Mouse (Mus musculus): ENCODE data around the gene Taok3. TPM values are rescaled to one million over a fixed set of nuclear protein-coding genes. Genes with fewer than 3 reads are reported as not detected.

Taok3 gene
- polyA plus RNA-seq, 1 experiment from 2014 or later: 16.1 TPM

DNA sequence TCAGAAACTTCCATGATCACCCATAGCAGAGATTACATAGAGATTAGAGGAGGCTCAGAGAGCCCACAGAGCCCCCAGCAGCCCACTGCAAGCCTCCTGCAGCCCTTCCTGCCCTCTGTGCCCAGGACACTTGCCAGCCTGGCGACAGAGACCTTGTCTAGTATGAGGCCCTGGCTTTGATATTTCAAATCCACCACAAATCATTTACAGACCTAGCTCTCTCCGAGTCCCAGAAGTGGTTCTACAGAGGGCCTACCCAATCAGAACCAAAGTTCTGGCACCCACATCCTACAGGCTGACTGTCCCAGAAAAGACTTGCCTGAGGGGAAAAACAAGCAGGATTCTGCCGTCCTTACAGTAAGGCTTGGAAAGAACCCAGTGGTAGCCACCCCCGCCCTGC, 165.3 kb downstream of the Taok3 start:
- DNase-seq (ENCODE audit: low spot score): no peak
- TF ChIP-seq CTCF (IDR thresholded peaks at IDR 0.05; ENCODE audit: low read depth): no peak
- H3K4me2 ChIP-seq (ENCODE audit: low read length): no peak overlapping the region
- no peaks in the 10 kb centered on the region for H3K27me3 ChIP-seq (ENCODE audit: insufficient read depth, low read length)
- H3K9me3 ChIP-seq (replicated peaks; ENCODE audit: low read length): no peaks in the 10 kb centered on the region
- no peak overlapping the region for H3K4me3 ChIP-seq (replicated peaks; ENCODE audit: low read depth, low read length)
- ATAC-seq (replicated peaks; ENCODE audit: low FRiP score, low read depth): no peak
- 73% methylated on average over 4 of the region's 4 CpGs for WGBS
- no peak overlapping the region for H3K27ac ChIP-seq
- peaks cover 17% of the 10 kb centered on the region; the same call in 1 of the 2 replicates for H3K4me1 ChIP-seq (replicated peaks; ENCODE audit: insufficient read depth, low read length)
- H3K36me3 ChIP-seq (ENCODE audit: insufficient read depth, low read length): peaks cover 12% of the 10 kb centered on the region; the same call in 1 of the 2 replicates
- H3K9ac ChIP-seq (ENCODE audit: low read depth, low read length): no peak overlapping the region

- H3K4me2 ChIP-seq (ENCODE audit: low read length): peak overlapping the region; percentile 86
- no peak overlapping the region for H3K27ac ChIP-seq
- ATAC-seq (replicated peaks; ENCODE audit: low FRiP score, low read depth) (no peak), DNase-seq (ENCODE audit: low spot score) (no peak)
- peaks cover 17% of the 10 kb centered on the region; the same call in 1 of the 2 replicates for H3K4me1 ChIP-seq (replicated peaks; ENCODE audit: insufficient read depth, low read length)
- H3K9ac ChIP-seq (ENCODE audit: low read depth, low read length): peak overlapping the region; percentile 82
- H3K36me3 ChIP-seq (ENCODE audit: insufficient read depth, low read length): peaks cover 11% of the 10 kb centered on the region; the same call in 1 of the 2 replicates
- no peaks in the 10 kb centered on the region for H3K9me3 ChIP-seq (replicated peaks; ENCODE audit: low read length)
- no peaks in the 10 kb centered on the region for H3K27me3 ChIP-seq (ENCODE audit: insufficient read depth, low read length)
- TF ChIP-seq CTCF (IDR thresholded peaks at IDR 0.05; ENCODE audit: low read depth): no peak
- 45% methylated on average over 3 of the region's 3 CpGs for WGBS
- H3K4me3 ChIP-seq (replicated peaks; ENCODE audit: low read depth, low read length): peak overlapping the region; percentile 76
Observed at GRCm38 (mm10) chr5:117286286-117286685, 166.4 kb downstream of the Taok3 start.

- H3K9me3 ChIP-seq (replicated peaks; ENCODE audit: low read length): no peaks in the 10 kb centered on the region
- peak within 1 kb of the TSS; percentile 86 for H3K4me2 ChIP-seq (ENCODE audit: low read length)
- peak within 1 kb of the TSS; percentile 82 for H3K9ac ChIP-seq (ENCODE audit: low read depth, low read length)
Observed at GRCm38 (mm10) chr5:117286831-117287822, 167.2 kb downstream of the Taok3 start, which contains the start of gene Pebp1. Gene Pebp1, minus strand, starts transcription at chr5:117287625.

DNA sequence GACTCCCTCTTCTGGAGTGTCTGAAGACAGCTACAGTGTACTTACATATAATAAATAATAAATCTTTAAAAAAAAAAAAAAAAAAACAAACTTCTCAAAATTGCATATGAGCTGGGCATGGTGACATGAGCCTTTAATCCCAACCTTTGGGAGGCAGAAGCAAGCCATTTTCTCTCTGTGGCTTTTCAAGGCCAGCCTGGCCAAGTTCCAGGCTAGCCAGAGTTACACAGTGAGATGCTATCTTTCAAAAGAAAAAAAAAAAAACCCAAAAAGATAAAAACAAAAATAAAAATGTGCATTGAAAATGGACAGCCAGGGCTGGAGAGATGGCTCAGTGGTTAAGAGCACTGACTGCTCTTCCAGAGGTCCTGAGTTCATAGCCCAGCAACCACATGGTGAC, 169.7 kb downstream of the Taok3 start:
- Histone ChIP-seq H3K9me3 (replicated peaks; ENCODE audit: low read length) (no peaks in the 10 kb centered on the region), H3K27ac (no peak overlapping the region), H3K4me2 (ENCODE audit: low read length) (no peak overlapping the region), H3K9ac (ENCODE audit: low read depth, low read length) (no peak overlapping the region), H3K27me3 (ENCODE audit: insufficient read depth, low read length) (no peaks in the 10 kb centered on the region), H3K36me3 (ENCODE audit: insufficient read depth, low read length) (no peaks in the 10 kb centered on the region), H3K4me1 (replicated peaks; ENCODE audit: insufficient read depth, low read length) (peaks cover 17% of the 10 kb centered on the region; the same call in 1 of the 2 replicates), H3K4me3 (replicated peaks; ENCODE audit: low read depth, low read length) (no peak overlapping the region)
- DNase-seq (ENCODE audit: low spot score) (no peak), ATAC-seq (replicated peaks; ENCODE audit: low FRiP score, low read depth) (no peak)
- TF ChIP-seq CTCF (IDR thresholded peaks at IDR 0.05; ENCODE audit: low read depth): no peak

More at GRCm38 (mm10) chr5:117286831-117287822, 167.2 kb downstream of the Taok3 start, which contains the start of gene Pebp1:
- peak; percentile 98 for DNase-seq (ENCODE audit: low spot score)
- ATAC-seq (replicated peaks; ENCODE audit: low FRiP score, low read depth): peak; percentile 93
- peak within 1 kb of the TSS; percentile 79 for H3K27ac ChIP-seq
- H3K27me3 ChIP-seq (ENCODE audit: insufficient read depth, low read length): no peaks in the 10 kb centered on the region
- WGBS: under 1% methylated on average over 74 of the region's 77 CpGs
- peaks cover 17% of the 10 kb centered on the region; the same call in 1 of the 2 replicates for H3K4me1 ChIP-seq (replicated peaks; ENCODE audit: insufficient read depth, low read length)
- TF ChIP-seq CTCF (IDR thresholded peaks at IDR 0.05; ENCODE audit: low read depth): no peak
- H3K36me3 ChIP-seq (ENCODE audit: insufficient read depth, low read length): 0 out of 2 replicates have a peak, but pooled peaks cover 5% of the 10 kb centered on the region
- H3K4me3 ChIP-seq (replicated peaks; ENCODE audit: low read depth, low read length): peak within 1 kb of the TSS; percentile 76

GRCm38 (mm10) chr5:117290081-117290480, 170.2 kb downstream of the Taok3 start:
- Histone ChIP-seq H3K4me1 (replicated peaks; ENCODE audit: insufficient read depth, low read length) (peaks cover 17% of the 10 kb centered on the region; the same call in 1 of the 2 replicates), H3K4me3 (replicated peaks; ENCODE audit: low read depth, low read length) (no peak overlapping the region), H3K36me3 (ENCODE audit: insufficient read depth, low read length) (no peaks in the 10 kb centered on the region), H3K9me3 (replicated peaks; ENCODE audit: low read length) (no peaks in the 10 kb centered on the region), H3K27ac (no peak overlapping the region), H3K4me2 (ENCODE audit: low read length) (no peak overlapping the region), H3K9ac (ENCODE audit: low read depth, low read length) (no peak overlapping the region), H3K27me3 (ENCODE audit: insufficient read depth, low read length) (no peaks in the 10 kb centered on the region)
- DNase-seq (ENCODE audit: low spot score) (no peak), ATAC-seq (replicated peaks; ENCODE audit: low FRiP score, low read depth) (no peak)
- no peak; the same call in 1 of the 2 replicates for TF ChIP-seq CTCF (IDR thresholded peaks at IDR 0.05; ENCODE audit: low read depth)
- 85% methylated on average over 2 of the region's 2 CpGs for WGBS

DNA sequence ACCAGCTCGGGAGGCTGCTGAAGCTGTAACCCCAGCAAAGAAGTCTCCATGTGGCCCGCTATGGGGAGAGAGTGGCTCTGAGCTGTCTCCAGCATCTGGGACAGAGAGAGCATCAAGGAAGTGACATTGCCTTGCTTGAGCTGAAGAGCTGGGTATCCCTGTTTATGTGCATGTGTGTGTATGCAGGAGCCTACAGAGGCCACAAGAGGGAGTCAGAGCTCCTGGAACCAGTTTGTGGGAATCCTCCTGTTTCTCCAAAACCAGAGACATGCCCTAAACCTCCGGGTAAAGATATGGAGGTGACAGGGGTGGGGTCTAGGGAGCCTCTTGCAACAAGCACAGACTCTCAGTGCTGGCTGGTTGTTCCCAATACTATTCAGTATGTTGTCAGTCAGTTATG, 171.4 kb downstream of the Taok3 start:
- WGBS: 86% methylated on average over 3 of the region's 3 CpGs
- H3K27me3 ChIP-seq (ENCODE audit: insufficient read depth, low read length): no peaks in the 10 kb centered on the region
- TF ChIP-seq CTCF (IDR thresholded peaks at IDR 0.05; ENCODE audit: low read depth): peak; percentile 49
- no peak overlapping the region for H3K9ac ChIP-seq (ENCODE audit: low read depth, low read length)
- ATAC-seq (replicated peaks; ENCODE audit: low FRiP score, low read depth): no peak
- H3K4me3 ChIP-seq (replicated peaks; ENCODE audit: low read depth, low read length): no peak overlapping the region
- no peak overlapping the region for H3K4me2 ChIP-seq (ENCODE audit: low read length)
- H3K36me3 ChIP-seq (ENCODE audit: insufficient read depth, low read length): no peaks in the 10 kb centered on the region
- 0 out of 2 replicates have a peak, but pooled peaks cover 10% of the 10 kb centered on the region for H3K4me1 ChIP-seq (replicated peaks; ENCODE audit: insufficient read depth, low read length)
- H3K27ac ChIP-seq: no peak overlapping the region
- DNase-seq (ENCODE audit: low spot score): no peak
- no peaks in the 10 kb centered on the region for H3K9me3 ChIP-seq (replicated peaks; ENCODE audit: low read length)

Measured in kidney, postnatal 0 days (tissue).